Mouse (Mus musculus) T-helper 1 cell (primary cell): Measurements from ENCODE around the gene Pknox1.
"Not testable (repeated sequence)": the region's sequence is repeated elsewhere in the genome, so short reads cannot be mapped to it uniquely, and the experiment has no call there.

Source experiments
- in situ Hi-C: fragments of 300-600 bp; cut with MboI, MseI; formaldehyde crosslinking; loops from one replicate; pipeline ENCODE4 v1.15.1; 2025; ENCODE audit warnings: high pct_unique_total_duplicates

Gene Pknox1

GRCm38 (mm10) chr17:31552601-31553000 lies 11.9 kb upstream of the Pknox1 start:
- in situ Hi-C loops: not testable (repeated sequence)

- in situ Hi-C loops: no loop called here
These were observed 8.3 kb upstream of the Pknox1 start for GRCm38 (mm10) chr17:31556253-31556652.

GRCm38 (mm10) chr17:31557124-31557880 lies 7.2 kb upstream of the Pknox1 start:
- in situ Hi-C loops: no loop called here

- in situ Hi-C loops: no loop called here
These were observed 6.5 kb upstream of the Pknox1 start for GRCm38 (mm10) chr17:31557947-31558542.

- in situ Hi-C loops: no loop called here
These were observed 5.3 kb upstream of the Pknox1 start for GRCm38 (mm10) chr17:31559021-31559789.

- in situ Hi-C loops: loop anchor here (5.0 kb wide), 1 partner anchor 51 kb away; no protein-coding TSS in a partner anchor
These were observed 911 bp upstream of the Pknox1 start for GRCm38 (mm10) chr17:31563632-31564014.

GRCm38 (mm10) chr17:31564858-31565140 lies 265 bp downstream of the Pknox1 start:
- in situ Hi-C loops: loop anchor here (5.0 kb wide), 1 partner anchor 52 kb away; no protein-coding TSS in a partner anchor

GRCm38 (mm10) chr17:31565141-31566056 lies 865 bp downstream of the Pknox1 start:
- in situ Hi-C loops: no loop called here

GRCm38 (mm10) chr17:31566276-31566675 lies 1.7 kb downstream of the Pknox1 start:
- in situ Hi-C loops: no loop called here

GRCm38 (mm10) chr17:31569756-31570155 lies 5.2 kb downstream of the Pknox1 start:
- in situ Hi-C loops: no loop called here

- in situ Hi-C loops: no loop called here
These were observed 5.9 kb downstream of the Pknox1 start for GRCm38 (mm10) chr17:31570321-31570925.

GRCm38 (mm10) chr17:31571689-31572088 lies 7.2 kb downstream of the Pknox1 start:
- in situ Hi-C loops: no loop called here

GRCm38 (mm10) chr17:31574662-31575061 lies 10.1 kb downstream of the Pknox1 start:
- in situ Hi-C loops: no loop called here

GRCm38 (mm10) chr17:31576394-31577175 lies 12.1 kb downstream of the Pknox1 start:
- in situ Hi-C loops: no loop called here

GRCm38 (mm10) chr17:31580344-31580743 lies 15.8 kb downstream of the Pknox1 start:
- in situ Hi-C loops: loop anchor here (5.0 kb wide), 1 partner anchor 43 kb away; no protein-coding TSS in a partner anchor

GRCm38 (mm10) chr17:31583185-31583584 lies 18.7 kb downstream of the Pknox1 start:
- in situ Hi-C loops: loop anchor here (5.0 kb wide), 1 partner anchor 46 kb away; no protein-coding TSS in a partner anchor

- in situ Hi-C loops: loop anchor here (5.0 kb wide), 1 partner anchor 46 kb away; no protein-coding TSS in a partner anchor
These were observed 19.2 kb downstream of the Pknox1 start for GRCm38 (mm10) chr17:31583781-31584180.

GRCm38 (mm10) chr17:31588115-31588514 lies 23.6 kb downstream of the Pknox1 start:
- in situ Hi-C loops: no loop called here

- in situ Hi-C loops: no loop called here
These were observed 24.2 kb downstream of the Pknox1 start for GRCm38 (mm10) chr17:31588726-31589125.

- in situ Hi-C loops: no loop called here
These were observed 26.3 kb downstream of the Pknox1 start for GRCm38 (mm10) chr17:31590846-31591245.
